Mouse (Mus musculus) frontal cortex, postnatal 36 days (tissue): ENCODE measurements around the gene Cct2.
"Not testable (repeated sequence)": the region's sequence is repeated elsewhere in the genome, so short reads cannot be mapped to it uniquely, and the experiment has no call there.

Experiments used
- DNase-seq, 2 experiments: peaks; one replicate each; pipeline ENCODE4 v3.0.0; 2022; ENCODE audit warnings: low spot score in 2 of 2

Cct2 gene

GRCm38 (mm10) chr10:117055668-117056067 lies 7.9 kb downstream of the Cct2 start:
- DNase-seq = no peak

- no peak for DNase-seq
Measured at GRCm38 (mm10) chr10:117049961-117050597, 13.5 kb downstream of the Cct2 start.

- DNase-seq = no peak
Measured at GRCm38 (mm10) chr10:117049253-117049652, 14.4 kb downstream of the Cct2 start.

- DNase-seq = peak in 1 of 2 experiments; percentile 48
Measured at GRCm38 (mm10) chr10:117045175-117046056, 18.2 kb downstream of the Cct2 start, which contains the start of gene Lrrc10. Lrrc10 (plus strand) TSS chr10:117045341.

- DNase-seq = not testable (repeated sequence)
Measured at GRCm38 (mm10) chr10:117043497-117044166, 20.0 kb downstream of the Cct2 start.

GRCm38 (mm10) chr10:117042295-117042694 lies 21.3 kb downstream of the Cct2 start:
- DNase-seq = no peak

GRCm38 (mm10) chr10:117040355-117040754 lies 23.3 kb downstream of the Cct2 start:
- no peak for DNase-seq

- peak; percentile 74 to 83 for DNase-seq
Measured at GRCm38 (mm10) chr10:117033785-117034184, 29.8 kb downstream of the Cct2 start.

- DNase-seq = no peak
Measured at GRCm38 (mm10) chr10:117031160-117031559, 32.5 kb downstream of the Cct2 start.

GRCm38 (mm10) chr10:117026176-117026575 lies 37.4 kb downstream of the Cct2 start:
- DNase-seq = no peak

- DNase-seq = not testable (repeated sequence)
Measured at GRCm38 (mm10) chr10:117025776-117026175, 37.8 kb downstream of the Cct2 start.

GRCm38 (mm10) chr10:117023693-117024092 lies 39.9 kb downstream of the Cct2 start:
- no peak for DNase-seq

- DNase-seq = no peak
Measured at GRCm38 (mm10) chr10:117021020-117021754, 42.4 kb downstream of the Cct2 start.

GRCm38 (mm10) chr10:117018281-117018840 lies 45.3 kb downstream of the Cct2 start:
- no peak for DNase-seq

- DNase-seq = no peak
Measured at GRCm38 (mm10) chr10:117014565-117014964, 49.0 kb downstream of the Cct2 start.

GRCm38 (mm10) chr10:117013689-117014390 lies 49.8 kb downstream of the Cct2 start:
- peak; percentile 43 to 67 for DNase-seq

GRCm38 (mm10) chr10:117011047-117011446 lies 52.6 kb downstream of the Cct2 start:
- DNase-seq = no peak

GRCm38 (mm10) chr10:117009691-117010090 lies 53.9 kb downstream of the Cct2 start:
- DNase-seq = no peak

- DNase-seq = no peak
Measured at GRCm38 (mm10) chr10:117005707-117006464, 57.7 kb downstream of the Cct2 start.

GRCm38 (mm10) chr10:117004695-117005094 lies 58.9 kb downstream of the Cct2 start:
- DNase-seq = no peak
